Mouse (Mus musculus) ovary, adult 18-20 months (tissue): ENCODE measurements at regions not wholly inside any gene's neighbourhood (a gene's known extent, or its start where the extent isn't known, plus 50 kb on each side); places are given as distances from the start of the nearest gene placed in this dataset.

Source experiments
- DNase-seq: peaks from one replicate; pipeline ENCODE4 v3.0.0; 2022; ENCODE audit warnings: low spot score, mixed read lengths

DNA sequence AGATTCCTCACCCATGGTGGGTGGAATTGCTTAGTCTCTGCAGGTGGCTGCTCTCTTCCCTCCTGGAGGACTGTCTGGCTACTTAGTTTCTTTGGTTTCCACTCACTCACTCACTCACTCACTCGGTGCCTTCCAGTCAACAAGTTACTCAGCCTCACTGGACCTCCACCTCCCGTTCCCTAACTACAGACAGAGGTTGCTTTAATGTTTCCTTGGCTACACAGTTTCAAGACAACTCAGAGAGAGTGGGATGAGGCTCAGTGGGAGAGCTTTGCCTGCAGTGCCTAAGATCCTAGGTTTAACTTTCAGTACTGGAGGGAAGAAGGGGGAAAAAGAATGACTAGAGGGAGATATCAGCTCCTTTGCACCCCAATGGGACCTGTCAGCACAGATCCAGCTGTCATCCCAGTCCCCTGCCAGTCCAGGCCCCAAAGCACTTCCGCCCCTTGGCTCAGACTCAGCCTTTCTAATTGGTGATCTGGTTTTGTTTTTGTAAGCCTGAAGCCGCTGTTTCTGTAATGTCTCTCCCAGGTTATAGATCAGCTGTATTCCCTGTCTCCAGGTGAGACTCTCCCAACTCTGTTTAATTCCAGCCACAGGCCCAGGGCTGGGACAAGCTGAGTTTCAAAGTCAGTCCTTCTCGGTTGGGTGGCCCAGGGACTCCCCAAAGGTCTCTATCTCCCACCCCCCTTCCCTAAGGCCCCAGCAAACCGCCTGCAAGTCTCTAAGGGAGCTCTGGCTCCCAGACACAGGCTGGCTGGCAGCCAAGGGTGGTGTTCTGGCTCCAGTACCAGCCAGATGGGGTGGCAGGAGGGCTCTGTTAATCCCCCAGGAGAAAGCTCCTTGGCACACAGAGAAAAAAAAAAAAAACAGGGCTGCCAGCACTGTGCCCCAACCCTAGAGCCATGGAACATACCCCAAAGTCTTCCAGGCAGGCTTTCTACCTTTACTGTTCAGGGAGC is 60.5 kb upstream of the Cdon start:
- no peak for DNase-seq

DNA sequence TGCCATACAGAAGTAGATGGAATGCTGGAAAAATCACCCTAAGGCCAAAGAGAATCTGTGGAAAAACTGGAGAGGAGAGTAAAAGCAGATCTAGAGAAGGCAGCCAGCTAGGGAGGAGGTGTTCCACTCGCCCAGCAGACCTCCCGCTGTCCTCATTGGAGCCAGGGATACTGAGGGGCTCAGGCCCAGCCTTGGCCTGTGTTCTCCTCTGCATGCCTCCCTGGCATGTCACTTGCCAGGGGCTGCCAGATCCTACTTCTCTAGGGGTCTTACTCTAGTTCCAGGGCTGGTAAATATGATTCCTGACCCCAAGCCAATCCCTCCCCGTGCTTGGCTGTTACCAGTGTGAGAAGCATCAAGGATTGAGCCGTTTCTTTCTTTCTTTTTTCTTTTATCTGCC is 59.5 kb upstream of the Cdon start:
- DNase-seq, result no peak

- no peak for DNase-seq
These were observed 58.7 kb upstream of the Cdon start for GRCm38 (mm10) chr9:35362276-35362675.

- DNase-seq, result no peak
These were observed 57.8 kb upstream of the Cdon start for GRCm38 (mm10) chr9:35363079-35363478.

DNA sequence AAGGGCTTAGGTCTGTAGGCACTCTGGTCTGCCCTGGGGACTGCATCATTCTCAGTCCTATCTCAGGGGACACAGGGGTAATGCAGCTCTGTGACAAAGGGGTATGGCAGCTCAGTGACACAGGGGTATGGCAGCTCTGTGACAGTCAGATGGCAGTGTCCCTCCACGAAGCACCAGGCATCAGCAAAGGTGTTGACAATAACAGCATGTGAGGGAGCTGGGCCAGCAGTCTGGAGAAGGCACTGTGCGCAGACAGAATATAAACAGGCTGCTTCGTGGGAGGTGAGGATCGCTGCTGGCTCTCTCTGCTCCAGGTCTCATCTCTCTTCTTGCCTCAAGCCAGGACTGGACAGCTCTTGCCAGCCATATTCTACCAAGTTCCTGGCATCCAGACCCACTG is 57.0 kb upstream of the Cdon start:
- DNase-seq, result no peak

DNA sequence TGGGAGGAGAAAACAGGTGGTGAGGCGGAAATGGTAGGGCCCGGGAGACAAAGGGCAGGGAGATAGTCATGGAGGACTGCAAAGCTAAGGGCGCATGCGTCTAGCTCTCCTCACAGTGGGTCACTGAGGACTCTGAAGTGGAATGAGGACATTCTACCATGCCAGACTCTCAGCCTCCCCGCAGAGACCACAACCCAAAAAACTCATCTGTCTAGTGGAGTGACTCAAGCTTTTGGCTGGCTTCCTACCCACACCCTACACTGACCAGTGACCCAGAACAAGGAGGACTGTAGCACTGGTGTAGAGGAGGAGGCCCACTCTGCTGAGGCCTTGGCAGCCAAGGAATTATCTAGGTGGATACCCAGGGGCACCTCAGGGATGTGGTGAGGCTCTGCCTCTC is 55.0 kb upstream of the Cdon start:
- DNase-seq, result no peak

- DNase-seq, result no peak
These were observed 51.9 kb upstream of the Cdon start for GRCm38 (mm10) chr9:35369063-35369462.

- DNase-seq, result no peak
These were observed 50.9 kb upstream of the Cdon start for GRCm38 (mm10) chr9:35370031-35370430.

GRCm38 (mm10) chr9:35370895-35371294 is 50.0 kb upstream of the Cdon start:
- DNase-seq, result no peak
